Mouse (Mus musculus) MEL (cell line): Measurements from ENCODE around the gene Gstm7. TPM values are rescaled to one million over a fixed set of nuclear protein-coding genes. Genes with fewer than 3 reads are reported as not detected.
A peak's percentile ranks its signal among the peaks of the same experiment; 100 is the strongest.
"Not testable (repeated sequence)": the region's sequence is repeated elsewhere in the genome, so short reads cannot be mapped to it uniquely, and the experiment has no call there.

Source experiments
- DNase-seq: peaks from one replicate; pipeline ENCODE4 v3.0.0; 2011; ENCODE audit warnings: low read depth, low spot score
- H3K27ac ChIP-seq: 2 replicates; pipeline ENCODE4 v1.5.1; 2012; ENCODE audit warnings: low read depth, mild to moderate bottlenecking, control low read depth, low read length, moderate library complexity; ENCODE audit not compliant: control insufficient read depth
- H3K27me3 ChIP-seq, 2 experiments: fragments of 150-350 bp in 1 of 2; sonication (generic) in 1 of 2; 2 replicates each; pipeline ENCODE4 v1.6.1; 2012; ENCODE audit warnings: low read length in 2 of 2, mild to moderate bottlenecking in 2 of 2, improper control_type of control experiment in 1 of 2, moderate library complexity in 1 of 2; ENCODE audit not compliant: insufficient read depth in 2 of 2, control insufficient read depth in 1 of 2
- H3K36me3 ChIP-seq, 2 experiments: 2 replicates each; pipeline ENCODE4 v1.6.1; 2012 to 2014; ENCODE audit warnings: low read length in 2 of 2, improper control_type of control experiment in 1 of 2, inconsistent platforms in 1 of 2, mild to moderate bottlenecking in 1 of 2; ENCODE audit not compliant: insufficient read depth in 2 of 2, control insufficient read depth in 1 of 2
- H3K4me1 ChIP-seq, 2 experiments: fragments of 150-350 bp in 1 of 2; sonication (generic) in 1 of 2; 2 replicates each; pipeline ENCODE4 v1.6.1; 2012; ENCODE audit warnings: low read length in 2 of 2, improper control_type of control experiment in 1 of 2, mild to moderate bottlenecking in 1 of 2; ENCODE audit not compliant: insufficient read depth in 2 of 2, control insufficient read depth in 1 of 2
- H3K4me3 ChIP-seq, 2 experiments: fragments of 150-350 bp in 1 of 2; sonication (generic) in 1 of 2; 2 replicates each; pipeline ENCODE4 v1.5.1; 2012; ENCODE audit warnings: low read depth in 2 of 2, low read length in 2 of 2, mild to moderate bottlenecking in 2 of 2, moderate library complexity in 2 of 2, control low read depth in 1 of 2, improper control_type of control experiment in 1 of 2; ENCODE audit not compliant: control insufficient read depth in 1 of 2, insufficient read depth in 1 of 2
- H3K79me2 ChIP-seq: 2 replicates; pipeline ENCODE4 v1.6.1; 2012; ENCODE audit warnings: mild to moderate bottlenecking, low read length, moderate library complexity; ENCODE audit not compliant: control insufficient read depth, poor library complexity, insufficient read depth
- H3K9ac ChIP-seq: 2 replicates; pipeline ENCODE4 v1.6.1; 2012; ENCODE audit warnings: low read depth, mild to moderate bottlenecking, control low read depth, low read length, moderate library complexity; ENCODE audit not compliant: control insufficient read depth, poor library complexity, severe bottlenecking
- H3K9me3 ChIP-seq: fragments of 150-350 bp; sonication (generic); replicated peaks from 2 replicates; pipeline ENCODE4 v1.6.1; 2012; ENCODE audit warnings: mild to moderate bottlenecking, low read length, improper control_type of control experiment, moderate library complexity; ENCODE audit not compliant: insufficient read depth
- CHD2 ChIP-seq: IDR thresholded peaks from 2 replicates; pipeline ENCODE4 v1.6.1; 2011; ENCODE audit warnings: low read length, improper control_type of control experiment
- CTCF ChIP-seq, 3 experiments: IDR thresholded peaks in 2 of 3; conservative IDR thresholded peaks in 1 of 3; 2 replicates each; pipeline ENCODE4 v1.5.1; 2011 to 2012; ENCODE audit warnings: low read length in 3 of 3, low read depth in 2 of 3, mild to moderate bottlenecking in 2 of 3, improper control_type of control experiment in 1 of 3, inconsistent platforms in 1 of 3, mixed read lengths in 1 of 3, moderate library complexity in 1 of 3; ENCODE audit not compliant: control insufficient read depth in 1 of 3, insufficient read depth in 1 of 3, poor library complexity in 1 of 3, severe bottlenecking in 1 of 3
- EP300 ChIP-seq, 2 experiments: IDR thresholded peaks; 2 replicates each; pipeline ENCODE4 v1.6.1; 2011; ENCODE audit warnings: improper control_type of control experiment in 2 of 2, low read length in 2 of 2, low read depth in 1 of 2, mild to moderate bottlenecking in 1 of 2
- ETS1 ChIP-seq: IDR thresholded peaks from 2 replicates; pipeline ENCODE4 v1.6.1; 2012; ENCODE audit warnings: low read depth, mild to moderate bottlenecking, inconsistent platforms, low read length, improper control_type of control experiment, moderate library complexity
- GATA1 ChIP-seq: IDR thresholded peaks from 2 replicates; pipeline ENCODE4 v1.6.1; 2011; ENCODE audit warnings: low read depth, low read length, improper control_type of control experiment
- MAZ ChIP-seq: IDR thresholded peaks from 2 replicates; pipeline ENCODE4 v1.6.1; 2012; ENCODE audit warnings: low read depth, mild to moderate bottlenecking, inconsistent platforms, low read length, improper control_type of control experiment
- POLR2AphosphoS2 ChIP-seq: IDR thresholded peaks from 2 replicates; pipeline ENCODE4 v1.6.1; 2011; ENCODE audit warnings: low read length, improper control_type of control experiment
- TBP ChIP-seq: IDR thresholded peaks from 2 replicates; pipeline ENCODE4 v1.8.0; 2011; ENCODE audit warnings: low read depth, low read length, improper control_type of control experiment
- USF2 ChIP-seq, 2 experiments: IDR thresholded peaks; 2 replicates each; pipeline ENCODE4 v1.6.1; 2011 to 2012; ENCODE audit warnings: improper control_type of control experiment in 2 of 2, low read length in 2 of 2, borderline replicate concordance in 1 of 2, inconsistent platforms in 1 of 2, low read depth in 1 of 2, mild to moderate bottlenecking in 1 of 2; ENCODE audit not compliant: insufficient read depth in 1 of 2
- ZMIZ1 ChIP-seq: IDR thresholded peaks from 2 replicates; pipeline ENCODE4 v1.6.1; 2012; ENCODE audit warnings: low read depth, mild to moderate bottlenecking, inconsistent platforms, low read length, improper control_type of control experiment, moderate library complexity
- polyA plus RNA-seq, 2 experiments: library from polyadenylated mRNA; stranded (reverse) in 1 of 2; unstranded in 1 of 2; fragments of >175 nt in 1 of 2; fragments of >200 nt in 1 of 2; gene quantifications; 2 replicates each; pipeline versions ENCODE4 v1.2.1 to v1.2.4; 2012; ENCODE audit warnings: low replicate concordance in 2 of 2, low read depth in 1 of 2; ENCODE audit not compliant: insufficient read length in 2 of 2, insufficient read depth in 1 of 2, missing spikeins in 1 of 2
- total RNA-seq: library from RNA; depleted of rRNA; stranded (reverse); fragments of 300-350 nt; gene quantifications from 2 replicates; pipeline ENCODE4 v1.2.3, GENCODE M21; 2012

Gene Gstm7
- total and polyA plus RNA-seq, 3 experiments: 0.24 TPM; not detected in 2

- Histone ChIP-seq H3K9me3 (no peaks in the 10 kb centered on the region), H3K4me1 (peaks cover 3 to 17% of the 10 kb centered on the region in 2 experiments; a peak in 3 of 4 replicates), H3K27ac (no peak overlapping the region), H3K4me3 (no peak overlapping the region), H3K9ac (no peak overlapping the region), H3K27me3 (peaks cover 2% of the 10 kb centered on the region in 2 experiments; a peak in 3 of 4 replicates), H3K79me2 (no peaks in the 10 kb centered on the region), H3K36me3 (peaks cover 0 to 14% of the 10 kb centered on the region in 2 experiments; a peak in 2 of 4 replicates)
- DNase-seq: peak; percentile 31
- TF ChIP-seq ETS1 (no peak), EP300 (IDR thresholded peaks at IDR 0.05; ENCODE audit: low read depth in 1 of 2, low read length in 2 of 2) (0 out of 4 replicates have a peak, but pooled peaks of 1 of the 2 experiments have one; percentile 15)
These were observed 32.4 kb upstream of the Gstm7 start for GRCm38 (mm10) chr3:107964026-107964425.

GRCm38 (mm10) chr3:107955260-107955659 is 23.6 kb upstream of the Gstm7 start:
- H3K9me3 ChIP-seq, H3K4me1 ChIP-seq, H3K9ac ChIP-seq, H3K27ac ChIP-seq, H3K79me2 ChIP-seq, H3K36me3 ChIP-seq, DNase-seq, H3K27me3 ChIP-seq, H3K4me3 ChIP-seq: not testable (repeated sequence)

GRCm38 (mm10) chr3:107953906-107954305 is 22.3 kb upstream of the Gstm7 start:
- no peak for DNase-seq
- Histone ChIP-seq H3K27ac (no peak overlapping the region), H3K4me3 (no peak overlapping the region), H3K79me2 (no peaks in the 10 kb centered on the region), H3K36me3 (no peaks in the 10 kb centered on the region), H3K27me3 (peaks cover 3 to 4% of the 10 kb centered on the region in 2 experiments; a peak in 3 of 4 replicates), H3K9me3 (no peaks in the 10 kb centered on the region), H3K4me1 (no peaks in the 10 kb centered on the region), H3K9ac (no peak overlapping the region)
- TF ChIP-seq CTCF (IDR thresholded peaks at IDR 0.05 in 2 of 3, conservative IDR thresholded peaks at IDR 0.05 in 1 of 3; ENCODE audit: control insufficient read depth in 1 of 3, insufficient read depth in 1 of 3, low read depth in 2 of 3, low read length in 3 of 3, poor library complexity in 1 of 3, severe bottlenecking in 1 of 3) (no peak), TBP (no peak), MAZ (no peak), POLR2AphosphoS2 (no peak), USF2 (IDR thresholded peaks at IDR 0.05; ENCODE audit: borderline replicate concordance in 1 of 2, insufficient read depth in 1 of 2, low read depth in 1 of 2, low read length in 2 of 2) (no peak), GATA1 (no peak), CHD2 (no peak), ZMIZ1 (no peak)
